ENCODE assay signal across 10 mouse cellular contexts in the genomic region with DNA sequence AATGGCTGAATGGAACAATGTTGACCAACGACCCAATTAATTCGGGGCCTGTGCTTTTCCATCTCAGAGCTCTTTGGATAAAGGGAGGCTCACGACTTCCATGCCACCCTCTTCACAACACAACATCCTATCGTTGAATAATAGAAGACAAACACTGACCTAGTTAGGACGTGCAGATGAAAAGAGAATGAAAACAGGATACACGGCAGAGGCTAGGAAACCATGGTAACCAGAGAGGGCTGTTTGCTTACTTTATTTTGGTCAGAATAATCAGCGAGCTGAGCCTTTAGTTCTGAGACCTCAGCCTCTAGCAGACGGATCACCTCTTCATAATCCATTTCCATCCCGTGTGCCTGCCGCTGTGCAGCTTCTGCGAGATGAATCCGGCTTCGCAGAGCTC.
DNase-seq lines count a peak whose midpoint lies in the region; ATAC-seq and TF ChIP-seq lines count a peak whose summit lies in the region.
"Had no signal": no experiment of that assay in that cellular context is flagged by ENCODE, and none has a peak within 500 bp of the region (broad histone marks: within the 10 kb centered on the region; RNA-seq: fewer than 3 reads in every experiment).

No protein-coding gene starts in this region.

- 0 out of 2 replicates have a peak overlapping the region, but pooled peaks have one; percentile 33 for H3K27ac ChIP-seq in embryonic facial prominence, embryonic 13.5 days
- H3K27ac ChIP-seq in intestine, postnatal 0 days (ENCODE audit: low read depth, low read length): no peak overlapping the region
- no peak overlapping the region for H3K27ac ChIP-seq in heart, embryonic 12.5 days (ENCODE audit: poor library complexity, severe bottlenecking)
- H3K27ac ChIP-seq: kidney, postnatal 0 days had no signal

- no peaks in the 10 kb centered on the region for H3K27me3 ChIP-seq in embryonic facial prominence, embryonic 13.5 days
- H3K27me3 ChIP-seq in intestine, postnatal 0 days (replicated peaks; ENCODE audit: control insufficient read depth, insufficient read depth, low read length): no peaks in the 10 kb centered on the region
- no peaks in the 10 kb centered on the region for H3K27me3 ChIP-seq in heart, embryonic 12.5 days (replicated peaks)

- H3K36me3 ChIP-seq in embryonic facial prominence, embryonic 13.5 days: peaks cover 12% of the 10 kb centered on the region
- H3K36me3 ChIP-seq in intestine, postnatal 0 days (ENCODE audit: control insufficient read depth, insufficient read depth): no peaks in the 10 kb centered on the region
- H3K36me3 ChIP-seq in heart, embryonic 12.5 days: peaks cover 12% of the 10 kb centered on the region

- H3K4me3 ChIP-seq in embryonic facial prominence, embryonic 13.5 days: no peak overlapping the region
- H3K4me3 ChIP-seq in intestine, postnatal 0 days (ENCODE audit: low read depth, low read length): no peak overlapping the region
- H3K4me3 ChIP-seq in heart, embryonic 12.5 days: no peak overlapping the region
- H3K4me3 ChIP-seq: erythroblast, embryonic 14.5 days had no signal

- H3K9ac ChIP-seq in embryonic facial prominence, embryonic 13.5 days: no peak overlapping the region
- no peak overlapping the region for H3K9ac ChIP-seq in intestine, postnatal 0 days (ENCODE audit: low read depth, low read length)
- H3K9ac ChIP-seq in heart, embryonic 12.5 days: no peak overlapping the region

- H3K9me3 ChIP-seq in embryonic facial prominence, embryonic 13.5 days: no peaks in the 10 kb centered on the region
- no peaks in the 10 kb centered on the region for H3K9me3 ChIP-seq in intestine, postnatal 0 days (ENCODE audit: control insufficient read depth)
- peaks cover 4% of the 10 kb centered on the region; the same call in 1 of the 2 replicates for H3K9me3 ChIP-seq in heart, embryonic 12.5 days (replicated peaks)

- H3K4me2 ChIP-seq in embryonic facial prominence, embryonic 13.5 days: no peak overlapping the region
- H3K4me2 ChIP-seq in intestine, postnatal 0 days (replicated peaks; ENCODE audit: low read depth): no peak overlapping the region
- no peak overlapping the region for H3K4me2 ChIP-seq in heart, embryonic 12.5 days

- peaks cover 5% of the 10 kb centered on the region; the same call in 1 of the 2 replicates for H3K4me1 ChIP-seq in embryonic facial prominence, embryonic 13.5 days
- no peaks in the 10 kb centered on the region for H3K4me1 ChIP-seq in intestine, postnatal 0 days (replicated peaks; ENCODE audit: control insufficient read depth, insufficient read depth, low read length)
- peaks cover 6% of the 10 kb centered on the region for H3K4me1 ChIP-seq in heart, embryonic 12.5 days (replicated peaks)

- ATAC-seq in embryonic facial prominence, embryonic 13.5 days (ENCODE audit: insufficient number of reproducible peaks, insufficient read depth, low FRiP score, low TSS enrichment, low read depth): no peak
- peak; percentile 30 to 65; a peak in 3 of 4 replicates for ATAC-seq in hematopoietic stem cell, adult 5-6 weeks (replicated peaks in 1 of 2; ENCODE audit: insufficient read depth in 1 of 2, low FRiP score in 2 of 2, low TSS enrichment in 1 of 2, low read depth in 1 of 2, poor library complexity in 2 of 2, severe bottlenecking in 2 of 2)
- ATAC-seq in monocyte, adult 5-6 weeks (replicated peaks; ENCODE audit: insufficient number of reproducible peaks, low FRiP score, low TSS enrichment, poor library complexity, severe bottlenecking): no peak
- no peak for ATAC-seq in intestine, postnatal 0 days
- no peak for ATAC-seq in heart, embryonic 12.5 days (ENCODE audit: insufficient number of reproducible peaks, low FRiP score)

- 34% methylated on average over 13 of the region's 13 CpGs for WGBS in embryonic facial prominence, embryonic 13.5 days
- WGBS in intestine, postnatal 0 days: 53% methylated on average over 13 of the region's 13 CpGs
- 81% methylated on average over 13 of the region's 13 CpGs for WGBS in heart, embryonic 12.5 days

- peak; percentile 25 to 41 for DNase-seq in left cerebral cortex, adult 8-10 months (ENCODE audit: low spot score in 2 of 2)
- peak; percentile 19 for DNase-seq in retina, postnatal 7 days (ENCODE audit: low read depth, low spot score)
- no peak for DNase-seq in lung, postnatal 4 days

- no peak for TF ChIP-seq CTCF in intestine, postnatal 0 days (IDR thresholded peaks at IDR 0.05; ENCODE audit: low read depth)

Comparison
In these comparisons a context has a peak if more than half of its experiments do, and no peak if none do; other contexts are left out.
1. ATAC-seq: peak in hematopoietic stem cell, adult 5-6 weeks (2 of 2); none in embryonic facial prominence, embryonic 13.5 days (single experiment), monocyte, adult 5-6 weeks (single experiment), intestine, postnatal 0 days (single experiment) and heart, embryonic 12.5 days (single experiment).
2. DNase-seq: peak in left cerebral cortex, adult 8-10 months (2 of 2) and retina, postnatal 7 days (single experiment); none in lung, postnatal 4 days (0 of 2).